Mouse (Mus musculus) CD4-positive helper T cell, adult 2 months (primary cell): Measurements from ENCODE around the gene H2al1k.
"Not testable (repeated sequence)": the region's sequence is repeated elsewhere in the genome, so short reads cannot be mapped to it uniquely, and the experiment has no call there.

Experiments used
- DNase-seq: peaks from one replicate; pipeline ENCODE4 v3.0.0-alpha.2; 2012; ENCODE audit warnings: low read depth, missing footprints, low spot score

The H2al1k gene

GRCm38 (mm10) chrX:9350327-9350726 is at the start of gene H2al1k:
TSS of gene H2al1k (plus strand) at chrX:9350627.
- DNase-seq = not testable (repeated sequence)

- no peak for DNase-seq
These were observed 47.6 kb upstream of the H2al1k start for GRCm38 (mm10) chrX:9302791-9303190.

GRCm38 (mm10) chrX:9303455-9303854 is 47.0 kb upstream of the H2al1k start:
- DNase-seq = no peak

GRCm38 (mm10) chrX:9316457-9316856 is 34.0 kb upstream of the H2al1k start:
- not testable (repeated sequence) for DNase-seq

GRCm38 (mm10) chrX:9327954-9328353 is 22.5 kb upstream of the H2al1k start:
- DNase-seq = not testable (repeated sequence)

- DNase-seq = peak; percentile 73
These were observed 18.0 kb upstream of the H2al1k start for GRCm38 (mm10) chrX:9332366-9332962.

GRCm38 (mm10) chrX:9333035-9333434 is 17.4 kb upstream of the H2al1k start:
- DNase-seq = peak; percentile 52

GRCm38 (mm10) chrX:9334996-9335395 is 15.4 kb upstream of the H2al1k start:
- not testable (repeated sequence) for DNase-seq

GRCm38 (mm10) chrX:9374012-9374411 is 23.6 kb downstream of the H2al1k start:
- DNase-seq = not testable (repeated sequence)

- DNase-seq = not testable (repeated sequence)
These were observed 25.5 kb downstream of the H2al1k start for GRCm38 (mm10) chrX:9375927-9376326.
